Mouse (Mus musculus) hindbrain, embryonic 14.5 days (tissue): ENCODE measurements around the gene Efs. TPM values are rescaled to one million over a fixed set of nuclear protein-coding genes. Genes with fewer than 3 reads are reported as not detected.
"Not testable (repeated sequence)": the region's sequence is repeated elsewhere in the genome, so short reads cannot be mapped to it uniquely, and the experiment has no call there.

Source experiments
- ATAC-seq: fragments of 200-750 bp; cut with Nextera tagmentation; 2 replicates; pipeline ENCODE4 v1.8.0; 2017; ENCODE audit warnings: moderate number of reproducible peaks, mild to moderate bottlenecking, moderate TSS enrichment, moderate library complexity; ENCODE audit not compliant: low FRiP score
- DNase-seq: peaks from one replicate; pipeline ENCODE4 v3.0.0-alpha.2; 2015; ENCODE audit warnings: low spot score
- H3K27ac ChIP-seq: fragments of 300-500 bp; sonication (generic); 2 replicates; pipeline ENCODE4 v1.5.1; 2014; ENCODE audit warnings: mild to moderate bottlenecking, moderate library complexity
- H3K27me3 ChIP-seq: fragments of 300-500 bp; sonication (generic); 2 replicates; pipeline ENCODE4 v1.6.1; 2014; ENCODE audit warnings: mild to moderate bottlenecking, low read length, mixed read lengths; ENCODE audit not compliant: control insufficient read depth, insufficient read depth
- H3K36me3 ChIP-seq: fragments of 300-500 bp; sonication (generic); replicated peaks from 2 replicates; pipeline ENCODE4 v1.6.1; 2014; ENCODE audit not compliant: control insufficient read depth, insufficient read depth
- H3K4me1 ChIP-seq: fragments of 300-500 bp; sonication (generic); replicated peaks from 2 replicates; pipeline ENCODE4 v1.6.1; 2014; ENCODE audit warnings: antibody characterized with exemption, low read length, mixed read lengths; ENCODE audit not compliant: control insufficient read depth, insufficient read depth
- H3K4me2 ChIP-seq: fragments of 300-500 bp; sonication (generic); replicated peaks from 2 replicates; pipeline ENCODE4 v1.6.1; 2014; ENCODE audit warnings: mild to moderate bottlenecking, moderate library complexity
- H3K4me3 ChIP-seq: fragments of 300-500 bp; sonication (generic); replicated peaks from 2 replicates; pipeline ENCODE4 v1.5.1; 2014; ENCODE audit warnings: mild to moderate bottlenecking, low read length
- H3K9ac ChIP-seq: fragments of 300-500 bp; sonication (generic); 2 replicates; pipeline ENCODE4 v1.6.1; 2014
- H3K9me3 ChIP-seq: fragments of 300-500 bp; sonication (generic); 2 replicates; pipeline ENCODE4 v1.6.1; 2016; ENCODE audit warnings: low read length; ENCODE audit not compliant: control insufficient read depth
- WGBS: fragments of 180-500 bp; shearing (Covaris S2); extraction: QIAGEN DNeasy Blood & Tissue Kit; methylation state at CpG from one replicate; pipeline ENCODE4 v1.1.7; 2014; 5-methylcytosine and 5-hydroxymethylcytosine counted together
- polyA plus RNA-seq: library from polyadenylated mRNA; unstranded; fragments of >200 nt; fragmentation: Nextera tagmentation; extraction: Ambion mirVana; gene quantifications from 2 replicates; pipeline ENCODE4 v1.2.1, GENCODE M21; 2014

The Efs gene
- polyA plus RNA-seq, 1 experiment from 2014 or later, result 15.6 TPM

GRCm38 (mm10) chr14:54953664-54954206 lies 27.8 kb upstream of the Efs start:
- no peak overlapping the region for H3K27ac ChIP-seq

DNA sequence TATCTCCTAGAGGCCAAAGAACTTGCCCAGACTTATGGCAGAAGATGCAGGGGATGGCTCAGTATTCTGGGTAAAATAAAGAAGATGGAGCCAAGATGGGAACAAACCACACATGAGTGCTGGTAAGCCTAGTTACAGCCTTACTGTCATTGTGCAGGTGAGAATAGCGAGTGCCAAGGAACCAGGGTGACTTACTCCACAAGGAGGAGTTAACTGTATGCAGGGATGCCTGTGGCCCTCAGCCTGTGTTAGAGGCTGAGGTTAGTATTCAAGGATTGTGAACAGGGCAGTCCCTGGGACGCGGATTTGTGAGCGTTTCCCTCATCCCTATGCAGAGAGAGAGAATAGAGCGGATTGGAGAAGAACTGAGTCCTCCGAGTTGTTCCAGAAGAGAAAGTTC lies 25.7 kb upstream of the Efs start:
- H3K4me1 ChIP-seq, result no peaks in the 10 kb centered on the region
- H3K9me3 ChIP-seq, result no peaks in the 10 kb centered on the region
- ATAC-seq, result no peak
- H3K4me2 ChIP-seq, result no peak overlapping the region
- H3K36me3 ChIP-seq, result no peaks in the 10 kb centered on the region
- 90% methylated on average over 6 of the region's 6 CpGs for WGBS
- H3K4me3 ChIP-seq, result no peak overlapping the region
- H3K9ac ChIP-seq, result no peak overlapping the region
- no peak overlapping the region for H3K27ac ChIP-seq
- H3K27me3 ChIP-seq, result no peaks in the 10 kb centered on the region
- DNase-seq, result no peak

More at GRCm38 (mm10) chr14:54953664-54954206, 27.8 kb upstream of the Efs start:
- Histone ChIP-seq H3K36me3 (no peaks in the 10 kb centered on the region), H3K9ac (no peak overlapping the region), H3K4me2 (no peak overlapping the region), H3K9me3 (no peaks in the 10 kb centered on the region), H3K4me3 (no peak overlapping the region), H3K27me3 (no peaks in the 10 kb centered on the region), H3K4me1 (no peaks in the 10 kb centered on the region)
- DNase-seq, result no peak
- 92% methylated on average over 8 of the region's 8 CpGs for WGBS
- no peak for ATAC-seq

DNA sequence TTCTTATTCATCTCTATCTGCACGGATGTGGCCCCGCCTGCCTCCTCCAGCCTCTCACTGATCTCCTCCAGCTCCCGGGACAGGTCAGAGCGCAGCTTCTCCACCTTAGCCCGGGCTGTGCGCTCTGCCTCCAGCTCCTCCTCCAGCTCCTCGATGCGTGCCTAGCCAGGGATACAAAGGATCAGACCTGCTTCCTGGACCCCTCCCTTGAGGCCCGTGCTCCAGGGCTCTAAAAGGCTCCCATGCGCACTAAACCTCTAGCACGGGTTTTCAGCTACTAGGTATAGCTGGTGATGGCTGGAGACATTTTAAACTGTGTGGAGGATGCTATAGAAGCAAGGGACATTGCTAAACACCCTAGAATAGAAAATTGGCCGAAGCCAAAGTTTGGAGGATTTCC lies 24.6 kb upstream of the Efs start:
- no peak overlapping the region for H3K4me2 ChIP-seq
- ATAC-seq (no peak), DNase-seq (no peak)
- H3K36me3 ChIP-seq, result no peaks in the 10 kb centered on the region
- WGBS, result 62% methylated on average over 12 of the region's 12 CpGs
- no peaks in the 10 kb centered on the region for H3K27me3 ChIP-seq
- no peaks in the 10 kb centered on the region for H3K4me1 ChIP-seq
- H3K9me3 ChIP-seq, result no peaks in the 10 kb centered on the region
- no peak overlapping the region for H3K9ac ChIP-seq
- H3K27ac ChIP-seq, result no peak overlapping the region
- no peak overlapping the region for H3K4me3 ChIP-seq

DNA sequence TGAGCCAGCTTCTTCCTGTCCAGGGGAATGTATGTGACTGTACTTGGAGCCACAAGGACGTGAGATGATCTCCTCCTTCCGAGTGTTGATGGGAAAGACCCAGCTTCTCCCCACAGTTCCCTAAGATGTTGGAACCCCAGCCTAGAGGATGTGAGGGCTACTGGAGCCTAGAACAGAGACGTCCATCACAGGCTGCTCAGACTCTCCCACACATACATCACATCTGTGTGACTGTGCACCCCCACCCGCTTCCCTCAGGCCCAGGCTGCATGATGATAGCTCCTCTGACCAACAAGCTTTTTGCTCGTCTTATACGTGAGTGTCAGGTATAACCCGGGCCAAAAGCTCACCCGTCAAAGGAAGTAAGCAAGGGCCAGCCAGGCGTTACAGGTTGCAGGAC lies 22.9 kb upstream of the Efs start:
- H3K9ac ChIP-seq, result no peak overlapping the region
- H3K4me2 ChIP-seq, result no peak overlapping the region
- H3K4me3 ChIP-seq, result no peak overlapping the region
- H3K4me1 ChIP-seq, result no peaks in the 10 kb centered on the region
- no peak for ATAC-seq
- WGBS, result 88% methylated on average over 9 of the region's 9 CpGs
- H3K27me3 ChIP-seq, result no peaks in the 10 kb centered on the region
- no peak overlapping the region for H3K27ac ChIP-seq
- no peak for DNase-seq
- no peaks in the 10 kb centered on the region for H3K9me3 ChIP-seq
- H3K36me3 ChIP-seq, result no peaks in the 10 kb centered on the region

GRCm38 (mm10) chr14:54947008-54947407 lies 21.1 kb upstream of the Efs start:
- H3K4me2 ChIP-seq, H3K9me3 ChIP-seq, H3K27ac ChIP-seq, H3K27me3 ChIP-seq, H3K9ac ChIP-seq, DNase-seq, ATAC-seq, H3K4me1 ChIP-seq, H3K36me3 ChIP-seq, H3K4me3 ChIP-seq: not testable (repeated sequence)
- 93% methylated on average over 11 of the region's 11 CpGs for WGBS

- Histone ChIP-seq H3K4me2 (no peak overlapping the region), H3K4me3 (no peak overlapping the region), H3K27ac (no peak overlapping the region), H3K4me1 (no peaks in the 10 kb centered on the region), H3K36me3 (no peaks in the 10 kb centered on the region), H3K9ac (no peak overlapping the region), H3K9me3 (no peaks in the 10 kb centered on the region), H3K27me3 (no peaks in the 10 kb centered on the region)
- ATAC-seq (no peak), DNase-seq (no peak)
- WGBS, result 84% methylated on average over 19 of the region's 19 CpGs
These were observed 20.2 kb upstream of the Efs start for GRCm38 (mm10) chr14:54945975-54946704.

GRCm38 (mm10) chr14:54944939-54945338 lies 19.0 kb upstream of the Efs start:
- H3K27me3 ChIP-seq, result no peaks in the 10 kb centered on the region
- H3K27ac ChIP-seq, result no peak overlapping the region
- ATAC-seq, result no peak
- H3K36me3 ChIP-seq, result no peaks in the 10 kb centered on the region
- no peak overlapping the region for H3K4me3 ChIP-seq
- H3K9me3 ChIP-seq, result no peaks in the 10 kb centered on the region
- WGBS, result 81% methylated on average over 2 of the region's 2 CpGs
- H3K4me1 ChIP-seq, result no peaks in the 10 kb centered on the region
- H3K9ac ChIP-seq, result no peak overlapping the region
- H3K4me2 ChIP-seq, result no peak overlapping the region
- DNase-seq, result no peak

- H3K9me3 ChIP-seq, result no peaks in the 10 kb centered on the region
- no peak overlapping the region for H3K4me3 ChIP-seq
- H3K27me3 ChIP-seq, result no peaks in the 10 kb centered on the region
- H3K9ac ChIP-seq, result no peak overlapping the region
- DNase-seq, result no peak
- H3K4me2 ChIP-seq, result no peak overlapping the region
- H3K36me3 ChIP-seq, result no peaks in the 10 kb centered on the region
- H3K4me1 ChIP-seq, result no peaks in the 10 kb centered on the region
- H3K27ac ChIP-seq, result no peak overlapping the region
- no peak for ATAC-seq
- 94% methylated on average over 7 of the region's 7 CpGs for WGBS
These were observed 18.0 kb upstream of the Efs start for GRCm38 (mm10) chr14:54943971-54944370.

GRCm38 (mm10) chr14:54942479-54942878 lies 16.6 kb upstream of the Efs start:
- no peak for ATAC-seq
- H3K4me2 ChIP-seq, result no peak overlapping the region

More at GRCm38 (mm10) chr14:54942479-54942878, 16.6 kb upstream of the Efs start:
- Histone ChIP-seq H3K4me1 (no peaks in the 10 kb centered on the region), H3K9ac (no peak overlapping the region), H3K27me3 (no peaks in the 10 kb centered on the region), H3K4me3 (no peak overlapping the region), H3K27ac (no peak overlapping the region), H3K9me3 (no peaks in the 10 kb centered on the region), H3K36me3 (no peaks in the 10 kb centered on the region)
- WGBS, result 93% methylated on average over 8 of the region's 8 CpGs
- DNase-seq, result no peak
